Mouse (Mus musculus) ovary, postnatal 10 days (tissue): ENCODE data around the gene Rspo1.

Source experiments
- DNase-seq: peaks from one replicate; pipeline ENCODE4 v3.0.0; 2022; ENCODE audit warnings: low spot score

The Rspo1 gene

GRCm38 (mm10) chr4:125034341-125034740 lies 48.1 kb downstream of the Rspo1 start:
- DNase-seq: no peak

- DNase-seq: no peak
Measured at GRCm38 (mm10) chr4:125044454-125044853, 58.2 kb downstream of the Rspo1 start.

- no peak for DNase-seq
Measured at GRCm38 (mm10) chr4:125055385-125055784, 69.2 kb downstream of the Rspo1 start.

- DNase-seq: no peak
Measured at GRCm38 (mm10) chr4:125056476-125056875, 70.2 kb downstream of the Rspo1 start.

- DNase-seq: no peak
Measured at GRCm38 (mm10) chr4:125057273-125057672, 71.0 kb downstream of the Rspo1 start.

- no peak for DNase-seq
Measured at GRCm38 (mm10) chr4:125058033-125058432, 71.8 kb downstream of the Rspo1 start.
